Mouse (Mus musculus) stomach, postnatal 0 days (tissue): ENCODE measurements around the gene Mrm1. TPM values are rescaled to one million over a fixed set of nuclear protein-coding genes. Genes with fewer than 3 reads are reported as not detected.

Source experiments
- ATAC-seq: fragments of 200-750 bp; cut with Nextera tagmentation; 2 replicates; pipeline ENCODE4 v1.8.0; 2017; ENCODE audit not compliant: low FRiP score, low TSS enrichment
- DNase-seq: peaks from one replicate; pipeline ENCODE4 v3.0.0-alpha.2; 2016; ENCODE audit warnings: low spot score
- H3K27ac ChIP-seq: fragments of 300-500 bp; sonication (generic); replicated peaks from 2 replicates; pipeline ENCODE4 v1.5.1; 2014; ENCODE audit warnings: mild to moderate bottlenecking, control low read depth
- H3K27me3 ChIP-seq: fragments of 300-500 bp; sonication (generic); 2 replicates; pipeline ENCODE4 v1.6.1; 2014; ENCODE audit warnings: low read length; ENCODE audit not compliant: control insufficient read depth, insufficient read depth
- H3K36me3 ChIP-seq: fragments of 300-500 bp; sonication (generic); 2 replicates; pipeline ENCODE4 v1.6.1; 2014; ENCODE audit warnings: low read length, mixed read lengths; ENCODE audit not compliant: control insufficient read depth, insufficient read depth
- H3K4me1 ChIP-seq: fragments of 300-500 bp; sonication (generic); replicated peaks from 2 replicates; pipeline ENCODE4 v1.6.1; 2014; ENCODE audit warnings: antibody characterized with exemption; ENCODE audit not compliant: control insufficient read depth, insufficient read depth
- H3K4me2 ChIP-seq: fragments of 300-500 bp; sonication (generic); replicated peaks from 2 replicates; pipeline ENCODE4 v1.6.1; 2014; ENCODE audit warnings: low read depth, mild to moderate bottlenecking, control low read depth, moderate library complexity
- H3K4me3 ChIP-seq: fragments of 300-500 bp; sonication (generic); 2 replicates; pipeline ENCODE4 v1.5.1; 2014; ENCODE audit warnings: low read depth, low read length, control low read depth
- H3K9ac ChIP-seq: fragments of 300-500 bp; sonication (generic); 2 replicates; pipeline ENCODE4 v1.6.1; 2014; ENCODE audit warnings: mild to moderate bottlenecking, low read length, control low read depth, mixed read lengths
- H3K9me3 ChIP-seq: fragments of 300-500 bp; sonication (generic); 2 replicates; pipeline ENCODE4 v1.6.1; 2016; ENCODE audit warnings: low read length; ENCODE audit not compliant: control insufficient read depth
- CTCF ChIP-seq: IDR thresholded peaks from 2 replicates; pipeline ENCODE4 v1.5.1; 2016; ENCODE audit warnings: antibody characterized with exemption, low read depth, mild to moderate bottlenecking, moderate library complexity
- EP300 ChIP-seq: optimal IDR thresholded peaks from 2 replicates; pipeline ENCODE3; 2016; ENCODE audit warnings: antibody characterized with exemption
- WGBS: fragments of 180-500 bp; shearing (Covaris S2); extraction: QIAGEN DNeasy Blood & Tissue Kit; methylation state at CpG from one replicate; pipeline ENCODE4 v1.1.7; 2014; 5-methylcytosine and 5-hydroxymethylcytosine counted together
- polyA plus RNA-seq: library from polyadenylated mRNA; unstranded; fragments of >200 nt; fragmentation: Nextera tagmentation; extraction: Ambion mirVana; gene quantifications from 2 replicates; pipeline ENCODE4 v1.2.1, GENCODE M21; 2015

Mrm1 gene
- polyA plus RNA-seq, 1 experiment from 2014 or later = 9.0 TPM

DNA sequence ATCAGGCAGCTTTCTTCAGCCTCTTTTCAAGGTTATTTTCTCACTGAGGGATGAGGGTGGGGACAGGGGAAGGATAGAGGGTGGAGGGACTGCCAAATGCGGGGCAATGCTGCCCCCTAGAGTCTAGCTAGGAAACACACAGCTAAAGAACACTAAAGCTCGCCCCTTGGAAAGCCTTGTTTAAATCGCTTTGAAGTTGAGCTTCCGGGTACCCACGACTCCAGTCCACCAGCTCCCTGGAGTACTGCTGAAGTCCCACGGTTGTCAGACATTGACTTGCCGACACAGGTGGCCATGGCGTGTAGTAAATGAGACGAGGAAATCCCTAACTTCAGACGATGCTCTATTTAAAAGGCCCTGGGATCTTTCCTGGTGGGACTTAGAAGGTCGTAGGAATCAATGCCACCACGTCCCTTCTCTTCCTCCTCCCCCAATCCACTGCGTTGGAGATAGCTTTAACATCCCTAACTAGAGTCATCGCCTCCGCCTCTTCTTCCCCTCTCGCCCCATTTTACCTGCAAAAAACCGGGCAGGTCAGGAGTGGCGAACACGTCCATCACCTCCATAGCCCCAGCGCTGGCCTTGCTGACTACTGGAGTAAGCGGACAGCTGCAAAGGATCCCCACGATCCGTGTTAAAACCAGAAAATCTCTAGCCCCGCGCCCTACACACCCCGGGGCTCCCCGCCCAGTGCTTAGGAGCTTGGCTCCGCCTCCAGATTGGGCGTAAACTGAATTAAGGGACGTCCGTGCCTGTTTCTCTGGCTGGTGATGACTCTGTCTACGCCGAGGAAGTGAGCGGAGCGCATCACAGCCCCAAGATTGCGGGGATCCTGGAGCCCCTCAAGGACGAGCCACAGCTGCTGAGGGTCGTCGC lies 992 bp downstream of the Mrm1 start:
- TF ChIP-seq CTCF = peak; percentile 88
- TF ChIP-seq EP300 = no peak
- Histone ChIP-seq H3K4me3 (peak overlapping the region; percentile 73), H3K27ac (peak overlapping the region; percentile 95), H3K4me2 (peak overlapping the region; percentile 100), H3K9me3 (no peaks in the 10 kb centered on the region), H3K4me1 (no peaks in the 10 kb centered on the region; the same call in 1 of the 2 replicates), H3K36me3 (no peaks in the 10 kb centered on the region), H3K9ac (peak overlapping the region; percentile 78), H3K27me3 (no peaks in the 10 kb centered on the region)
- under 1% methylated on average over 39 of the region's 39 CpGs for WGBS
- ATAC-seq = peak; percentile 62
- DNase-seq = peak; percentile 78

DNA sequence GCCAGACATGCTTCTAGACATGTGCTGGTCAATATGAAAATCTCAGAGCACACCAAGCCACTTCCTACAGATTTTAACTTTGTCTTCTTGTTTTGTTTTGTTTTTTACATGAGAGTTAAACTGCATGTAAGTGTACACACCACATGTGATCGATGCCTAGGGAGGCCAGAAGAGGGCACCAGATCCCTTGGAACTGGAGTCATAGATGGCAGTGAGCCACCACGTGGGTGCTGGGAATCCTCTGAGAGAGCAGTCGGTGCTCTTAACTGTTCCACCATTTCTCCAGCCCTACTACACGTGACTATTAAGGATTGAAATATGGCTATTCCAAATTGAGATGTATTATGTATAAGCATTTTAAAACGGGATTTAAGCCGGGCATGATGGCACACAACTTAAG lies 2.0 kb downstream of the Mrm1 start:
- peaks cover 4% of the 10 kb centered on the region; the same call in 1 of the 2 replicates for H3K36me3 ChIP-seq
- no peak overlapping the region for H3K4me3 ChIP-seq
- peak; percentile 54 for TF ChIP-seq CTCF
- TF ChIP-seq EP300 = no peak
- no peak overlapping the region for H3K4me2 ChIP-seq
- no peak for DNase-seq
- H3K4me1 ChIP-seq = no peaks in the 10 kb centered on the region
- no peak overlapping the region for H3K27ac ChIP-seq
- no peak overlapping the region for H3K9ac ChIP-seq
- H3K27me3 ChIP-seq = no peaks in the 10 kb centered on the region
- no peaks in the 10 kb centered on the region for H3K9me3 ChIP-seq
- ATAC-seq = no peak
- 82% methylated on average over 6 of the region's 6 CpGs for WGBS

DNA sequence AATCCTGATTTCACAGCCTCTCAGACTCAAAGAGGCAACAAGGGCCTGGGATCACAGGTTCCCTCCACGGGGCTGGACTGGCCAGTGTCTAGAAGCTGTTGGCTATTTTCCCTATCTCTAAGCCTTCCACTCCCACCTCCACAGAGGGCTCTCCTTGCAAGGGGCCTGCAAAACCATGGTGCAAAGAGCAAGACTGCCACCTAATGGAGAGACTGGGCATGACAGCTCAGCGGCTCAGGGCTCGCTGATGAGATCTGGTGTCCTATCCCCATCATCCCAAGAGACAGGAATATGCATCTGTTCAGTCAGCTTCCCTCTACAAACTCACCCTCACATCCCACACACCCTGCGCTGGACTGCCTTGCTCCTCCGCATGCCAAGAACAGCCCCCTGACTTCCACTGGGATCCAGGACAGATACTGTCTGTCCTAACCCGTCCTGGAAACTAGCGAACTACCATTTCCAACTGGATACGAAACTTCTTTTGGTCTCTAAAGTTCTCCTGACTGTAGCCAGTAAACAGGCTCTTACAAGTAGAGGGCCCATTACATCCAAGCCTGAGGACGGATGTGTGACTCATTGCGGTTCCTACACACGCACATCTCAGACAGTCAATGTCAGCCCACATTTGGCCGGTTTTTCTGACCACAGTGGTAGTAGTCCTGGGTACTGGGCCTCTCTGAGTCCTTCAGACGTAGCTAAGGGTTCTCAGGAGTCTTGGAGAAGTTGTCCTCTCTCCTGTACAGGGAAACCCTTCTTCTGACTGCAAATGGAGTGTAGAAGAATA lies 5.4 kb downstream of the Mrm1 start:
- no peak overlapping the region for H3K27ac ChIP-seq
- 56% methylated on average over 13 of the region's 13 CpGs for WGBS
- H3K9ac ChIP-seq = no peak overlapping the region
- DNase-seq = peak; percentile 81
- H3K36me3 ChIP-seq = peaks cover 4% of the 10 kb centered on the region; the same call in 1 of the 2 replicates
- no peaks in the 10 kb centered on the region for H3K27me3 ChIP-seq
- no peak; the same call in 1 of the 2 replicates for ATAC-seq
- TF ChIP-seq CTCF = peak; percentile 96
- no peak for TF ChIP-seq EP300
- H3K4me3 ChIP-seq = no peak overlapping the region
- H3K4me2 ChIP-seq = no peak overlapping the region
- no peaks in the 10 kb centered on the region for H3K4me1 ChIP-seq
- H3K9me3 ChIP-seq = no peaks in the 10 kb centered on the region

DNA sequence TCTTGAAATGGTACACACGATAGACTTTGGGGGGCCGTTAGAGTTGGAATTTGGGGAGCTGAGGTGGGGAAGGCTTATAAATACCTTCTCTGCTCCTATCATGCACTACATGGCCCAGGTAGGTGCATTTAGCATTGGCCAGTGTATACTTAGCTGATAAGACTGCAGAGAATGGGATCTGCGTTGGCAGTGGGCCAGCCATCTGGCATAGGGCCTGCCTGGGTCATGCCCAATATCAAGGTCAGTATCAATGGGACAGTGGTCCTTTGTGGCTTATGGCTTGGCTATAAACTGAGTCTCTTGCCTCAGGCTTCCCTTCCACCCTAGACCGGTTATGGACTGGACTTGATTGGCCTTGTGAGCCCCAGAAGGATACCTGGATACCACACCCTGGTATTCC lies 14.9 kb downstream of the Mrm1 start:
- H3K27ac ChIP-seq = no peak overlapping the region
- no peak overlapping the region for H3K9ac ChIP-seq
- H3K36me3 ChIP-seq = no peaks in the 10 kb centered on the region
- H3K4me1 ChIP-seq = no peaks in the 10 kb centered on the region
- H3K27me3 ChIP-seq = no peaks in the 10 kb centered on the region
- ATAC-seq = no peak
- DNase-seq = no peak
- 80% methylated on average over 4 of the region's 4 CpGs for WGBS
- H3K4me2 ChIP-seq = no peak overlapping the region
- H3K9me3 ChIP-seq = no peaks in the 10 kb centered on the region
- no peak overlapping the region for H3K4me3 ChIP-seq
- TF ChIP-seq EP300 (no peak), CTCF (no peak)

DNA sequence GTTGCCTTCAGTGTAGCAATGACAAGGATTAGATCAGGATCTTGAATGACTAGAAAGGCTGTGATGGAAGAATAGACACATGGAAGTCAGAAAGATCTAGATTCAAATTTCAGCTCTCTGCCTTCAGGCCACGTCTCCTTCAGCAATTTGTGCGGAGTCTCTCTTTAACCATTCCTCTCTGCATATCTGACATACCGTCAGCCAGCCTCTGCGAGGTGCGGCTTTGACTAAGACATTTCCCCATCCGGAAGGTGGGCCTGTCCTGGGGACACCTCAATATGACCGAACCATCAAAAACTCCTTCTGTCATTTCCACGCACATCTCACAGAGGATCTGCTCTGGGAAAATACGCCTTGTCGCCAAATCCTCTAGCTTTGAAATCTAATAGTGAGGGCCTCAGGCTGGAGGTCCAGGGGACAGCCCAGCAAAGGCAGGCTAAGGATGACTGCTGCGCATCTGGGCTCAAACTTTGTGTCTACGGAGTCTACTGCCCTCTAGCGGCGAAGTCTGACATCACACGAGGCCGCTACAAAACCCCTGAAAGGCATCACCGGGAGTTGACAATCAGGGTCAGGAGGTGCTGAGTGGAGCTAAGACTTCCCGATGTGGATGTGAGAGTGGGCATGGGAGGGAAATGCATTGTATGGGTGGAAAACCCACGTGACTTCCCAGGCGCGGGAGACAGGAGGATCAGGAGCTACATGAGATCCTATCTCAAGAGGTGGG lies 21.5 kb downstream of the Mrm1 start:
- DNase-seq (peak; percentile 78), ATAC-seq (no peak)
- Histone ChIP-seq H3K27me3 (no peaks in the 10 kb centered on the region), H3K9me3 (no peaks in the 10 kb centered on the region), H3K4me1 (no peaks in the 10 kb centered on the region), H3K4me3 (no peak overlapping the region), H3K36me3 (no peaks in the 10 kb centered on the region), H3K9ac (no peak overlapping the region), H3K27ac (no peak overlapping the region), H3K4me2 (no peak overlapping the region)
- peak; percentile 94 for TF ChIP-seq CTCF
- no peak for TF ChIP-seq EP300
- 18% methylated on average over 21 of the region's 21 CpGs for WGBS
